Mouse (Mus musculus): ENCODE results near the gene Vmn2r117.
"Not testable (repeated sequence)": the region's sequence is repeated elsewhere in the genome, so short reads cannot be mapped to it uniquely, and the experiment has no call there.

The Vmn2r117 gene

DNA sequence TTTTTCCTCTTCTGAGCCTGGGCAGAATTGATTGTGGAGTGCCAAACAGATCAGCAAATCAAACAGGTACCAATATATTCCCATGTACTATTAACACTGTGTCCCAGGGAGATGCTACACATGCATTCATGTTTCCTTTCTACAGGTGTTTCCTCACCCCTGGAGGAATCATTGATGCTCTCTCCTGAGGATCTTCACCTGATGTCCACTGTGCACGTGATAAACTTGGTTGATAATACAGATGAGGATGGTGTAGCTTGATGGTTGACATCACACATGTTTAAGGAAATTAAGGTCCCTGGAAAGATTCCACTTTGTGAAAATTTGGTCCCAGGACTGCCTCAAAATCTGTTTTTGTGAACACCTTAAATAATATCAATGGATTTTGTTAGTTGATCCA, at the start of gene Vmn2r117:
Vmn2r117 (minus strand) TSS at position 101 of the 400 bp plus-strand sequence.
- DNase-seq (ENCODE audit: low spot score in 2 of 2), result not testable (repeated sequence)

GRCm38 (mm10) chr17:23522941-23523732, 43.6 kb upstream of the Vmn2r117 start:
- peak in 1 of 2 experiments; percentile 38 for DNase-seq (ENCODE audit: low spot score in 2 of 2)

DNA sequence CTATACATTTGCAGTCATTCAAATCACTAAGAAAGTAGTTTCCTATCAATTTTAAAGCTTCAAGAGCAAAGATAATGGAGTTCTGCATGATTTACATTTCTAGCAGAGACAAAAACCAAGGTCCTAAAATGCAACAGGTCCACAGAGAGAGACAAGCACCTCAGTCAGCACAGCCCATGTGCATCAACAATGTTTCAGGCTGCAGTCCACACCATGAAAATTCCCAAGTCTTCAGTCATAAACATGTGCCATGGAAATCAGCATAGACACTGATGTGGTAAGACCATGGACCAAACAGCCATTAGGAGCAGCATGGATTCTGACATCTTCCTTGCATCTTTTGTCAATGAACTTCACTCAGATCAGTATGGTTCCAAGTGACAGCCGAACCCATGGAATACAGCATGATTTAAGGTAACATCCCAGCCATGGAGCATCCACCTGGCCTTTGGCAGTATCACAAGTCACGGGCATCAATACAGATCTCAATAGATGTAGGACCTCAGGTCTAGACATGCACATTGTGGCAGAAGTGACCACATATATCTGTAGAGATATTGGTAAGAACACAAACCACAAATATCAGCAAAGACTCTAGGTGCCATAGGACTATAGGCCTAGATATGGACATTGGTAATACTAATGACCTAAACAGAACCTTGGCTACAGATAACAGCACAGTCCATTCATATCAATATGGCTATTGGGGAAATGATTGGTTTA, 39.4 kb upstream of the Vmn2r117 start:
- DNase-seq (ENCODE audit: low spot score in 2 of 2), result no peak

GRCm38 (mm10) chr17:23433150-23433679, 46.3 kb downstream of the Vmn2r117 start:
- DNase-seq (ENCODE audit: low spot score in 2 of 2), result no peak

Measured in spleen, postnatal 4 days (tissue).